8 mouse cellular contexts compared by ENCODE assay signal in genomic region chr12:101974571-101974970, GRCm38 (mm10). TPM values are rescaled to one million over a fixed set of nuclear protein-coding genes. Genes with fewer than 3 reads are reported as not detected.
DNase-seq lines count a peak whose midpoint lies in the region; ATAC-seq and TF ChIP-seq lines count a peak whose summit lies in the region.

No protein-coding gene starts in this region.

- peak overlapping the region; percentile 82 for H3K4me3 ChIP-seq in gastrocnemius, adult 2 months
- peak overlapping the region; percentile 89 for H3K4me3 ChIP-seq in forebrain, embryonic 14.5 days (ENCODE audit: low read depth, low read length)
- peak overlapping the region; percentile 97 for H3K4me3 ChIP-seq in liver, embryonic 15.5 days (replicated peaks)

- H3K27ac ChIP-seq in gastrocnemius, adult 2 months = peak overlapping the region; percentile 97
- no peak overlapping the region for H3K27ac ChIP-seq in forebrain, embryonic 14.5 days (ENCODE audit: low read depth, low read length)
- peak overlapping the region; percentile 92 for H3K27ac ChIP-seq in liver, embryonic 15.5 days (replicated peaks)

- H3K27me3 ChIP-seq in forebrain, embryonic 14.5 days (replicated peaks; ENCODE audit: control insufficient read depth, insufficient read depth, low read length) = no peaks in the 10 kb centered on the region
- H3K27me3 ChIP-seq in liver, embryonic 15.5 days = no peaks in the 10 kb centered on the region

- peaks cover 8% of the 10 kb centered on the region; the same call in 1 of the 2 replicates for H3K36me3 ChIP-seq in forebrain, embryonic 14.5 days (ENCODE audit: control insufficient read depth, insufficient read depth, low read length)
- H3K36me3 ChIP-seq in liver, embryonic 15.5 days (replicated peaks) = peaks cover 10% of the 10 kb centered on the region; the same call in 1 of the 2 replicates

- no peak for TF ChIP-seq CTCF in gastrocnemius, adult 2 months (IDR thresholded peaks at IDR 0.05)

- WGBS in forebrain, embryonic 14.5 days = 7% methylated on average over 1 of the region's 1 CpGs
- WGBS in liver, embryonic 15.5 days (ENCODE audit: insufficient replicate concordance) = 0% methylated on average over 1 of the region's 1 CpGs

- H3K4me2 ChIP-seq in forebrain, embryonic 14.5 days (ENCODE audit: low read length) = peak overlapping the region; percentile 74
- peak overlapping the region; percentile 74 for H3K4me2 ChIP-seq in liver, embryonic 15.5 days

- no peak for ATAC-seq in forebrain, embryonic 14.5 days
- no peak for ATAC-seq in liver, embryonic 15.5 days (ENCODE audit: insufficient read depth)

- intact Hi-C loops in gastrocnemius, adult 2 months (cut with DNase I) = loop anchor here (10.0 kb wide), 1 partner anchor 490 kb away; the partner anchor contains the start of gene Golga5
- intact Hi-C loops in left cerebral cortex, postnatal 25 days (cut with DNase I) = loop anchor here (10.0 kb wide), 1 partner anchor 770 kb away; the partner anchor contains the start of genes Moap1 and Tmem251

- DNase-seq in gastrocnemius, adult 2 months = no peak
- no peak for DNase-seq in gastrocnemius, postnatal 25 days
- peak; percentile 46 for DNase-seq in 416B (ENCODE audit: low read depth)
- no peak for DNase-seq in forebrain, embryonic 14.5 days (ENCODE audit: low spot score)
- no peak for DNase-seq in c-Kit-positive CD71-positive TER-119-positive erythroid progenitor cells, embryonic 14.5 days (ENCODE audit: low spot score)
- no peak for DNase-seq in left cerebral cortex, postnatal 25 days (ENCODE audit: low spot score in 2 of 2)
- no peak for DNase-seq in right cerebral cortex, postnatal 36 days (ENCODE audit: low spot score in 2 of 2)

- no peaks in the 10 kb centered on the region for H3K9me3 ChIP-seq in forebrain, embryonic 14.5 days (replicated peaks; ENCODE audit: control insufficient read depth, low read length)
- no peaks in the 10 kb centered on the region for H3K9me3 ChIP-seq in liver, embryonic 15.5 days (replicated peaks)

- H3K9ac ChIP-seq in forebrain, embryonic 14.5 days (ENCODE audit: low read length) = peak overlapping the region; percentile 92
- peak overlapping the region; percentile 89 for H3K9ac ChIP-seq in liver, embryonic 15.5 days

- peaks cover 18% of the 10 kb centered on the region for H3K4me1 ChIP-seq in forebrain, embryonic 14.5 days (ENCODE audit: control insufficient read depth, insufficient read depth, low read length)
- peaks cover 56% of the 10 kb centered on the region for H3K4me1 ChIP-seq in liver, embryonic 15.5 days (replicated peaks)

RNA-seq across cellular contexts. Expression of gene Cpsf2, which starts 1.2 kb away (rescaled TPM):
- total RNA-seq in gastrocnemius, adult 2 months (2021) = 10 to 100 TPM in 1 of 2 experiments, 1 to 10 TPM in 1; 9.7 to 11.1 TPM
- 1 to 10 TPM; 8.9 to 9.6 TPM for total RNA-seq in gastrocnemius, postnatal 25 days (2021)
- polyA plus RNA-seq in forebrain, embryonic 14.5 days (2014; fragmentation: Nextera tagmentation; extraction: Ambion mirVana) = 37.3 and 38.1 TPM in 2 replicates
- polyA plus RNA-seq in liver, embryonic 15.5 days (2015; fragmentation: Nextera tagmentation; extraction: Ambion mirVana) = 14.8 and 16.5 TPM in 2 replicates
- total RNA-seq in left cerebral cortex, postnatal 25 days (2021) = 10 to 100 TPM; 27.7 to 28.1 TPM

RNA-seq across cellular contexts. Expression of gene Atxn3, which starts 16.5 kb away (rescaled TPM):
- 1 to 10 TPM; 3.4 to 5.8 TPM for total RNA-seq in gastrocnemius, adult 2 months (2021)
- 1 to 10 TPM; 4.2 to 4.4 TPM for total RNA-seq in gastrocnemius, postnatal 25 days (2021)
- 13.1 and 15.7 TPM in 2 replicates for polyA plus RNA-seq in forebrain, embryonic 14.5 days (2014; fragmentation: Nextera tagmentation; extraction: Ambion mirVana)
- 7.6 and 10.5 TPM in 2 replicates for polyA plus RNA-seq in liver, embryonic 15.5 days (2015; fragmentation: Nextera tagmentation; extraction: Ambion mirVana)
- total RNA-seq in left cerebral cortex, postnatal 25 days (2021) = 10 to 100 TPM; 20.8 TPM
